Mouse (Mus musculus) myocyte (in vitro differentiated cells): Measurements from ENCODE around the gene St6galnac3. TPM values are rescaled to one million over a fixed set of nuclear protein-coding genes. Genes with fewer than 3 reads are reported as not detected.

Experiments used
- H3K27me3 ChIP-seq: one replicate; pipeline ENCODE4 v1.6.1; 2011; ENCODE audit not compliant: control insufficient read depth, insufficient read depth, insufficient read length
- H3K36me3 ChIP-seq: one replicate; pipeline ENCODE4 v1.6.1; 2011; ENCODE audit not compliant: control insufficient read depth, insufficient read depth
- H3K4me2 ChIP-seq: one replicate; pipeline ENCODE4 v1.6.1; 2011; ENCODE audit warnings: low read depth, control low read depth
- H3K4me3 ChIP-seq: one replicate; pipeline ENCODE4 v1.5.1; 2011; ENCODE audit warnings: mild to moderate bottlenecking, control low read depth, moderate library complexity
- H3K79me2 ChIP-seq: one replicate; pipeline ENCODE4 v1.6.1; 2011; ENCODE audit not compliant: control insufficient read depth, insufficient read depth
- H3ac ChIP-seq: one replicate; pipeline ENCODE4 v1.6.1; 2011; ENCODE audit not compliant: control insufficient read depth, insufficient read length
- CEBPB ChIP-seq: IDR thresholded peaks from 2 replicates; pipeline ENCODE4 v1.6.1; 2011; ENCODE audit warnings: mild to moderate bottlenecking, moderate library complexity; ENCODE audit not compliant: poor library complexity, insufficient read depth, severe bottlenecking
- E2F4 ChIP-seq: IDR thresholded peaks from one replicate; pipeline ENCODE4 v1.6.1; 2011; ENCODE audit warnings: mild to moderate bottlenecking, control low read depth, moderate library complexity; ENCODE audit not compliant: insufficient read depth
- MAX ChIP-seq: IDR thresholded peaks from one replicate; pipeline ENCODE4 v1.6.1; 2011; ENCODE audit warnings: low read depth, mild to moderate bottlenecking, control low read depth
- MYOD1 ChIP-seq, 3 experiments: IDR thresholded peaks; one replicate each; pipeline ENCODE4 v1.6.1; 2011; ENCODE audit warnings: control low read depth in 2 of 3, low read depth in 2 of 3, mild to moderate bottlenecking in 2 of 3, moderate library complexity in 1 of 3; ENCODE audit not compliant: insufficient read length in 2 of 3, control insufficient read depth in 1 of 3
- MYOG ChIP-seq, 3 experiments: IDR thresholded peaks; one replicate each; pipeline ENCODE4 v1.6.1; 2011; ENCODE audit warnings: control low read depth in 2 of 3, low read depth in 2 of 3, mild to moderate bottlenecking in 2 of 3; ENCODE audit not compliant: insufficient read length in 2 of 3, control insufficient read depth in 1 of 3, insufficient read depth in 1 of 3
- POLR2A ChIP-seq: IDR thresholded peaks from one replicate; pipeline ENCODE4 v1.6.1; 2011; ENCODE audit warnings: low read depth, mild to moderate bottlenecking, control low read depth, moderate library complexity; ENCODE audit not compliant: insufficient read length
- POLR2AphosphoS2 ChIP-seq: IDR thresholded peaks from one replicate; pipeline ENCODE4 v1.6.1; 2011; ENCODE audit warnings: low read depth, control low read depth; ENCODE audit not compliant: insufficient read length
- REST ChIP-seq: IDR thresholded peaks from one replicate; pipeline ENCODE4 v1.6.1; 2011; ENCODE audit warnings: mild to moderate bottlenecking, control low read depth, moderate library complexity; ENCODE audit not compliant: insufficient read depth, insufficient read length
- SRF ChIP-seq: IDR thresholded peaks from one replicate; pipeline ENCODE4 v1.6.1; 2011; ENCODE audit warnings: low read depth; ENCODE audit not compliant: control insufficient read depth, insufficient read length
- TCF12 ChIP-seq: IDR thresholded peaks from one replicate; pipeline ENCODE4 v1.6.1; 2011; ENCODE audit warnings: mild to moderate bottlenecking, control low read depth; ENCODE audit not compliant: poor library complexity, insufficient read depth, severe bottlenecking
- TCF3 ChIP-seq: IDR thresholded peaks from one replicate; pipeline ENCODE4 v1.6.1; 2011; ENCODE audit warnings: low read depth, control low read depth; ENCODE audit not compliant: insufficient read length
- USF1 ChIP-seq: IDR thresholded peaks from one replicate; pipeline ENCODE4 v1.6.1; 2011; ENCODE audit warnings: low read depth, mild to moderate bottlenecking, control low read depth, moderate library complexity
- polyA plus RNA-seq: library from polyadenylated mRNA; unstranded; fragments of >200 nt; fragmentation: generic; extraction: Trizol; gene quantifications from one replicate; pipeline ENCODE4 v1.2.1, GENCODE M21; 2012; ENCODE audit warnings: missing spikeins

Gene St6galnac3
- polyA plus RNA-seq, 1 experiment, result not detected

- H3K4me2 ChIP-seq, result no peak overlapping the region
- no peaks in the 10 kb centered on the region for H3K36me3 ChIP-seq
- no peaks in the 10 kb centered on the region for H3K79me2 ChIP-seq
- H3K4me3 ChIP-seq, result no peak overlapping the region
- no peaks in the 10 kb centered on the region for H3K27me3 ChIP-seq
- H3ac ChIP-seq, result no peak overlapping the region
- no peak for TF ChIP-seq CEBPB
- no peak for TF ChIP-seq SRF
- no peak for TF ChIP-seq TCF3
- no peak for TF ChIP-seq REST
- no peak for TF ChIP-seq MYOG (IDR thresholded peaks at IDR 0.05; ENCODE audit: control insufficient read depth in 1 of 3, insufficient read depth in 1 of 3, insufficient read length in 2 of 3, low read depth in 2 of 3)
- TF ChIP-seq MAX, result no peak
- no peak for TF ChIP-seq USF1
- no peak for TF ChIP-seq POLR2AphosphoS2
- no peak for TF ChIP-seq E2F4
- TF ChIP-seq POLR2A, result no peak
- TF ChIP-seq MYOD1 (IDR thresholded peaks at IDR 0.05; ENCODE audit: control insufficient read depth in 1 of 3, insufficient read length in 2 of 3, low read depth in 2 of 3), result no peak
Observed at GRCm38 (mm10) chr3:153675073-153675472, 49.9 kb downstream of the St6galnac3 start.

GRCm38 (mm10) chr3:153674359-153674758 lies 50.6 kb downstream of the St6galnac3 start:
- Histone ChIP-seq H3K36me3 (no peaks in the 10 kb centered on the region), H3K4me2 (no peak overlapping the region), H3K4me3 (no peak overlapping the region), H3ac (no peak overlapping the region), H3K27me3 (no peaks in the 10 kb centered on the region), H3K79me2 (no peaks in the 10 kb centered on the region)
- TF ChIP-seq MYOG (IDR thresholded peaks at IDR 0.05; ENCODE audit: control insufficient read depth in 1 of 3, insufficient read depth in 1 of 3, insufficient read length in 2 of 3, low read depth in 2 of 3), result no peak
- no peak for TF ChIP-seq SRF
- TF ChIP-seq REST, result no peak
- TF ChIP-seq MYOD1 (IDR thresholded peaks at IDR 0.05; ENCODE audit: control insufficient read depth in 1 of 3, insufficient read length in 2 of 3, low read depth in 2 of 3), result no peak
- TF ChIP-seq POLR2AphosphoS2, result no peak
- no peak for TF ChIP-seq USF1
- TF ChIP-seq POLR2A, result no peak
- no peak for TF ChIP-seq CEBPB
- no peak for TF ChIP-seq MAX
- no peak for TF ChIP-seq TCF3
- TF ChIP-seq E2F4, result no peak
- no peak for TF ChIP-seq TCF12

GRCm38 (mm10) chr3:153673451-153673850 lies 51.5 kb downstream of the St6galnac3 start:
- H3ac ChIP-seq, result no peak overlapping the region
- H3K4me3 ChIP-seq, result no peak overlapping the region
- H3K79me2 ChIP-seq, result no peaks in the 10 kb centered on the region
- H3K36me3 ChIP-seq, result no peaks in the 10 kb centered on the region
- no peak overlapping the region for H3K4me2 ChIP-seq
- H3K27me3 ChIP-seq, result no peaks in the 10 kb centered on the region
- TF ChIP-seq POLR2A (no peak), TCF3 (no peak), CEBPB (no peak), E2F4 (no peak), USF1 (no peak)

- Histone ChIP-seq H3K27me3 (no peaks in the 10 kb centered on the region), H3ac (no peak overlapping the region), H3K36me3 (no peaks in the 10 kb centered on the region), H3K4me3 (no peak overlapping the region), H3K4me2 (no peak overlapping the region), H3K79me2 (no peaks in the 10 kb centered on the region)
- TF ChIP-seq USF1 (no peak), TCF12 (no peak), E2F4 (no peak), MYOG (IDR thresholded peaks at IDR 0.05; ENCODE audit: control insufficient read depth in 1 of 3, insufficient read depth in 1 of 3, insufficient read length in 2 of 3, low read depth in 2 of 3) (no peak)
Observed at GRCm38 (mm10) chr3:153670953-153671674, 53.9 kb downstream of the St6galnac3 start.

GRCm38 (mm10) chr3:153669737-153670435 lies 55.1 kb downstream of the St6galnac3 start:
- Histone ChIP-seq H3K79me2 (no peaks in the 10 kb centered on the region), H3K27me3 (no peaks in the 10 kb centered on the region), H3K4me3 (no peak overlapping the region), H3ac (no peak overlapping the region), H3K4me2 (no peak overlapping the region), H3K36me3 (no peaks in the 10 kb centered on the region)
- TF ChIP-seq USF1, result no peak
- no peak for TF ChIP-seq SRF
- no peak for TF ChIP-seq TCF3
- no peak for TF ChIP-seq POLR2A
- no peak for TF ChIP-seq REST
- TF ChIP-seq TCF12, result no peak
- TF ChIP-seq MAX, result no peak
- no peak for TF ChIP-seq POLR2AphosphoS2
- no peak for TF ChIP-seq MYOG (IDR thresholded peaks at IDR 0.05; ENCODE audit: control insufficient read depth in 1 of 3, insufficient read depth in 1 of 3, insufficient read length in 2 of 3, low read depth in 2 of 3)
- TF ChIP-seq MYOD1 (IDR thresholded peaks at IDR 0.05; ENCODE audit: control insufficient read depth in 1 of 3, insufficient read length in 2 of 3, low read depth in 2 of 3), result no peak
- no peak for TF ChIP-seq CEBPB
- no peak for TF ChIP-seq E2F4
